Mouse (Mus musculus): ENCODE measurements around the gene Tex36. TPM values are rescaled to one million over a fixed set of nuclear protein-coding genes. Genes with fewer than 3 reads are reported as not detected.

The Tex36 gene
- polyA plus RNA-seq, 1 experiment, result not detected

Other genes starting within 250 kb of the Tex36 start
- 19.5 and 20.1 TPM in 2 replicates for gene Edrf1, start 35.4 kb upstream of the Tex36 start, polyA plus RNA-seq (2012; rRNA removed)
- 0.19 and 0.24 TPM in 2 replicates for gene Mmp21, start 77.9 kb upstream of the Tex36 start, polyA plus RNA-seq (2012; rRNA removed)
- 116 and 117 TPM in 2 replicates for gene Bccip, start 107.2 kb upstream of the Tex36 start, polyA plus RNA-seq (2012; rRNA removed)
- 36.1 and 36.7 TPM in 2 replicates for gene Uros, start 107.9 kb upstream of the Tex36 start, polyA plus RNA-seq (2012; rRNA removed)
- gene Fank1, start 174.7 kb upstream of the Tex36 start, polyA plus RNA-seq (2012; rRNA removed), result 6.3 and 7.1 TPM in 2 replicates
- gene Dhx32, start 180.6 kb upstream of the Tex36 start, polyA plus RNA-seq (2012; rRNA removed), result 33.6 and 38.6 TPM in 2 replicates